Mouse (Mus musculus) heart, adult 2 months (tissue): ENCODE results near the gene Esp3.
"Not testable (repeated sequence)": the region's sequence is repeated elsewhere in the genome, so short reads cannot be mapped to it uniquely, and the experiment has no call there.

Experiments used
- CTCF ChIP-seq: fragments of 200-600 bp; IDR thresholded peaks from 2 replicates; pipeline ENCODE4 v1.8.1; 2022; ENCODE audit warnings: antibody characterized with exemption, mild to moderate bottlenecking, moderate library complexity
- EP300 ChIP-seq: fragments of 200-500 bp; IDR thresholded peaks from 2 replicates; pipeline ENCODE4 v1.6.1; 2011; ENCODE audit warnings: low read depth, low read length, control low read depth; ENCODE audit not compliant: insufficient read depth
- POLR2A ChIP-seq: fragments of 200-500 bp; IDR thresholded peaks from 2 replicates; pipeline ENCODE4 v1.6.1; 2011; ENCODE audit warnings: mild to moderate bottlenecking, low read depth, low read length, control low read depth; ENCODE audit not compliant: insufficient read depth

GRCm38 (mm10) chr17:40631775-40632174, at the start of gene Esp3:
- not testable (repeated sequence) for TF ChIP-seq POLR2A, CTCF, EP300
